Mouse (Mus musculus) naive thymus-derived CD4-positive, alpha-beta T cell, adult 2 months (primary cell): ENCODE measurements around the gene Rint1.
A peak's percentile ranks its signal among the peaks of the same experiment; 100 is the strongest.

Source experiments
- DNase-seq: peaks from one replicate; pipeline ENCODE4 v3.0.0-alpha.2; 2011; ENCODE audit warnings: low read depth

Rint1 gene

GRCm38 (mm10) chr5:23787536-23788389 is at the start of gene Rint1:
TSS of gene Rint1 (plus strand) at chr5:23787711.
- peak; percentile 97 for DNase-seq

- no peak for DNase-seq
Observed at GRCm38 (mm10) chr5:23743261-23743660, 44.2 kb upstream of the Rint1 start.

- DNase-seq = no peak
Observed at GRCm38 (mm10) chr5:23749882-23750281, 37.6 kb upstream of the Rint1 start.

- DNase-seq = no peak
Observed at GRCm38 (mm10) chr5:23755591-23755990, 31.9 kb upstream of the Rint1 start.

GRCm38 (mm10) chr5:23756368-23756767 is 31.1 kb upstream of the Rint1 start:
- no peak for DNase-seq

GRCm38 (mm10) chr5:23758633-23759032 is 28.9 kb upstream of the Rint1 start:
- peak; percentile 59 for DNase-seq

GRCm38 (mm10) chr5:23762531-23762930 is 25.0 kb upstream of the Rint1 start:
- no peak for DNase-seq

- no peak for DNase-seq
Observed at GRCm38 (mm10) chr5:23764557-23764956, 23.0 kb upstream of the Rint1 start.

- no peak for DNase-seq
Observed at GRCm38 (mm10) chr5:23771105-23771504, 16.4 kb upstream of the Rint1 start.

- no peak for DNase-seq
Observed at GRCm38 (mm10) chr5:23774186-23774585, 13.3 kb upstream of the Rint1 start.

GRCm38 (mm10) chr5:23780516-23780915 is 7.0 kb upstream of the Rint1 start:
- DNase-seq = no peak

- DNase-seq = no peak
Observed at GRCm38 (mm10) chr5:23781172-23781571, 6.3 kb upstream of the Rint1 start.

GRCm38 (mm10) chr5:23782051-23782810 is 5.3 kb upstream of the Rint1 start:
- no peak for DNase-seq

GRCm38 (mm10) chr5:23782931-23783877 is 4.3 kb upstream of the Rint1 start, which contains the start of gene Pus7:
TSS of gene Pus7 (minus strand) at chr5:23783711.
- DNase-seq = peak; percentile 87

GRCm38 (mm10) chr5:23788390-23788830 is 899 bp downstream of the Rint1 start:
- no peak for DNase-seq

- DNase-seq = no peak
Observed at GRCm38 (mm10) chr5:23789078-23789612, 1.6 kb downstream of the Rint1 start.

- DNase-seq = no peak
Observed at GRCm38 (mm10) chr5:23792726-23793125, 5.2 kb downstream of the Rint1 start.

GRCm38 (mm10) chr5:23814841-23815240 is 27.3 kb downstream of the Rint1 start:
- DNase-seq = no peak

GRCm38 (mm10) chr5:23816681-23817080 is 29.2 kb downstream of the Rint1 start:
- no peak for DNase-seq

GRCm38 (mm10) chr5:23822306-23822705 is 34.8 kb downstream of the Rint1 start:
- DNase-seq = no peak

- DNase-seq = no peak
Observed at GRCm38 (mm10) chr5:23824171-23824733, 36.7 kb downstream of the Rint1 start.
